Mouse (Mus musculus): Measurements from ENCODE around the gene Prrg2. TPM values are rescaled to one million over a fixed set of nuclear protein-coding genes. Genes with fewer than 3 reads are reported as not detected.

Gene Prrg2
- polyA plus RNA-seq, 1 experiment from 2014 or later, result 14.5 TPM

DNA sequence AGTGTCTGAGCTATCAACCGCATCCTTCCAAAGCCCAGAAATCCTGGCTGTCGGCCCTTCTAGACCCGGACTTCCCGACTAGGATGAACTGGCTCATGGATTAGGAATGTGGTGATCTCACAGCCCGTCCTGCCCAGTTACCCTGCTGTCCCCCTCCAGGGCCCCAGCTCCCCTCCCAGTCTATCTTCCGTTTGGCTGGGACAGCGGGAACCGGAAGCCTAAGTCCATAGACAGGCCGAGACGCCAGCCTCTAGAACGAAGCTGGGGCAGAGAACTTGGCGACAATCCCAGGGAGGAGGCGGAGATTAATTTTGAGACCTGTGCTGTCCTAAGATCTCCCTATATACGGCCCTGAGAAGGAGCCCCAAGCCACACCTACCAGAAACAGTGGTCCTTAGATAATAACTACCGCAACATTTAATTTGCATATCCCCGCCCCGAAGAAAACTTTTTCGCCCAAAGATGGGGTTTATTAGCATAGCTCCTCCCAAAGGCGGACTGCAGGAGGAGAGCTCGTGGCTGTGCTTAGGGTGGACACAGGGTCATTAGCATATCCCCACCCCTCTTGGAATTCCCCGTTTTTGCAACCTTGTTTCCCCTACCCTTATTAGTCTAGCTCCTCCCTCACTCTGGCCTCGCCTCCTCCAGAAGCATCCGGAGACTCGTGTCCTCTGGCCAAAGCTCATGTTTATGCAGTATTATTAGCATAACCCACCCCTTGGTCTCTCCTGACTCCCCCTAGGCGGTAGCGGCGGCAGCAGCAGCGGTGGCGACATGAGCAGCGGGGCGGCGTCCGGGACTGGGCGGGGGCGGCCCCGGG, 45.0 kb downstream of the Prrg2 start, which contains the start of gene Rras:
Rras (plus strand) TSS at position 720 of the 820 bp plus-strand sequence.
- peak within 1 kb of the TSS; percentile 50 to 88 for H3K4me3 ChIP-seq (ENCODE audit: control insufficient read depth in 1 of 2, insufficient read depth in 1 of 2, low read depth in 1 of 2, low read length in 2 of 2)
- ATAC-seq (ENCODE audit: insufficient number of reproducible peaks, insufficient read depth, low FRiP score, low read depth), result peak; percentile 89
- peak within 1 kb of the TSS; percentile 88 for H3K4me2 ChIP-seq (ENCODE audit: low read length)
- no peaks in the 10 kb centered on the region for H3K27me3 ChIP-seq (ENCODE audit: control insufficient read depth, insufficient read depth, low read length)
- under 1% methylated on average over 36 of the region's 36 CpGs for WGBS
- no peaks in the 10 kb centered on the region for H3K9me3 ChIP-seq (ENCODE audit: control insufficient read depth, low read length)
- peaks cover 30% of the 10 kb centered on the region for H3K36me3 ChIP-seq (ENCODE audit: control insufficient read depth, insufficient read depth, low read length)
- H3K4me1 ChIP-seq (ENCODE audit: control insufficient read depth in 2 of 2, insufficient read depth in 2 of 2, low read length in 2 of 2), result peaks cover 6 to 16% of the 10 kb centered on the region in 2 experiments; a peak in 3 of 4 replicates
- H3K9ac ChIP-seq (ENCODE audit: low read length), result peak within 1 kb of the TSS; percentile 87
- H3K27ac ChIP-seq (replicated peaks in 1 of 2; ENCODE audit: control insufficient read depth in 1 of 2, insufficient read depth in 1 of 2, low read depth in 2 of 2, low read length in 2 of 2), result peak within 1 kb of the TSS; percentile 99 to 100

DNA sequence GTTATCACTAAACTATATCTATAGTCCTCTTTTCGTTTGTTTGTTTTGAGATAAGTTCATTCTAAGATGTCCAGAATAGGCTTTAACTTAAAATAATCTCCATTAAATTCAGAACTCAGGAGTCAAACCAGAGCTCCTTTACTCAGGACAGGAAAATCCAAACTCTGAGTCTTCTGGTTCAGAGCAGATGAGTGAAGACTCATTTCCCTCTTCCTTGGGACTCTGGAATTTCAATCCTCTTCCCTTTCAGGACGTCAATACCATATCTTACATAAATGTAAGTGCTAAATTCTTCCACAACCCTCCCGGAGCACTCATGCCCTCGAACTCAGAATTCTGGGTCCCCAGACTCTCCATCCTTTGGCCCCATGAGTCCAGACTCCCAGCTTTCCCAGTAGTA, 45.7 kb downstream of the Prrg2 start:
- H3K4me1 ChIP-seq (ENCODE audit: control insufficient read depth in 2 of 2, insufficient read depth in 2 of 2, low read length in 2 of 2), result peaks cover 6 to 16% of the 10 kb centered on the region in 2 experiments; a peak in 3 of 4 replicates
- no peaks in the 10 kb centered on the region for H3K9me3 ChIP-seq (ENCODE audit: control insufficient read depth, low read length)
- no peaks in the 10 kb centered on the region for H3K27me3 ChIP-seq (ENCODE audit: control insufficient read depth, insufficient read depth, low read length)
- peak overlapping the region; percentile 50 to 88 for H3K4me3 ChIP-seq (ENCODE audit: control insufficient read depth in 1 of 2, insufficient read depth in 1 of 2, low read depth in 1 of 2, low read length in 2 of 2)
- H3K9ac ChIP-seq (ENCODE audit: low read length), result peak overlapping the region; percentile 80
- peak overlapping the region; percentile 82 for H3K4me2 ChIP-seq (ENCODE audit: low read length)
- WGBS, result under 1% methylated on average over 4 of the region's 4 CpGs
- peak overlapping the region; percentile 99 to 100 for H3K27ac ChIP-seq (replicated peaks in 1 of 2; ENCODE audit: control insufficient read depth in 1 of 2, insufficient read depth in 1 of 2, low read depth in 2 of 2, low read length in 2 of 2)
- peaks cover 36% of the 10 kb centered on the region for H3K36me3 ChIP-seq (ENCODE audit: control insufficient read depth, insufficient read depth, low read length)
- ATAC-seq (ENCODE audit: insufficient number of reproducible peaks, insufficient read depth, low FRiP score, low read depth), result no peak

DNA sequence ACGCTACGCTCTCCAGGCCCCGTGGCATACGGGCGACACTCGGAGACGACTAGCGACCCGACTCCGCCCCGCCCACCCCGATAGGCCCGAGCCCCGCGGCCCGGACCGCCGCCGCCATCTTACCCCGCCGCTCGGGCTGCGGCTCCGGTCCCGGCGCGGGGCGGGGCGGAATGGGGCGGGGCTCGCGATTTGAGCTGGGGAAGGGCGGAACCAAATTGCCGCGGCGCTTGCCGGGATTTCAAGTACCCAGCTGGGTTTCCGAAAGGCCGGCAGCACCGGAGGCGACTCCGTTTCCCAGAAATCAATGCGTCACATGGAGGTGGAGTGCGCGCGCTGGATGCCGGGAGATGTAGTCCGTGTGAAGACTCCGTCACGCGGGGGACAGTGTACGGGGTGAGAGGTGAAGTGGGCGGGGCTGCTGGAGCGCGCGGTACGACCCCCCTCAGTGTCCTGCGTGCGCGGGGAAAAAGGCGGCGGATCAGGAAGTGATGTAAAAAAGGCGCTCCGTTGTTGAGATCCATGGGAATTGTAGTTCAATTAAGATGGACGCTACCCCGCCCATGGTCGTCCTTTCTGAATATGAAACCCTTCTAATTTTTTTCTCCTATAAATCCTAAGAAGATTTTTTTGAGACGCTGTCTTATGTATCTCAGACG, 46.4 kb downstream of the Prrg2 start, which contains the start of gene Scaf1:
Scaf1 (minus strand) TSS at position 407 of the 656 bp plus-strand sequence.
- peak within 1 kb of the TSS; percentile 69 to 88 for H3K4me3 ChIP-seq (ENCODE audit: control insufficient read depth in 1 of 2, insufficient read depth in 1 of 2, low read depth in 1 of 2, low read length in 2 of 2)
- peak within 1 kb of the TSS; percentile 99 to 100 for H3K27ac ChIP-seq (replicated peaks in 1 of 2; ENCODE audit: control insufficient read depth in 1 of 2, insufficient read depth in 1 of 2, low read depth in 2 of 2, low read length in 2 of 2)
- 1% methylated on average over 69 of the region's 69 CpGs for WGBS
- ATAC-seq (ENCODE audit: insufficient number of reproducible peaks, insufficient read depth, low FRiP score, low read depth), result peak; percentile 87
- H3K36me3 ChIP-seq (ENCODE audit: control insufficient read depth, insufficient read depth, low read length), result peaks cover 36% of the 10 kb centered on the region
- H3K27me3 ChIP-seq (ENCODE audit: control insufficient read depth, insufficient read depth, low read length), result no peaks in the 10 kb centered on the region
- H3K9me3 ChIP-seq (ENCODE audit: control insufficient read depth, low read length), result no peaks in the 10 kb centered on the region
- peak within 1 kb of the TSS; percentile 82 for H3K4me2 ChIP-seq (ENCODE audit: low read length)
- H3K9ac ChIP-seq (ENCODE audit: low read length), result peak within 1 kb of the TSS; percentile 97
- peaks cover 6 to 16% of the 10 kb centered on the region in 2 experiments; a peak in 3 of 4 replicates for H3K4me1 ChIP-seq (ENCODE audit: control insufficient read depth in 2 of 2, insufficient read depth in 2 of 2, low read length in 2 of 2)

DNA sequence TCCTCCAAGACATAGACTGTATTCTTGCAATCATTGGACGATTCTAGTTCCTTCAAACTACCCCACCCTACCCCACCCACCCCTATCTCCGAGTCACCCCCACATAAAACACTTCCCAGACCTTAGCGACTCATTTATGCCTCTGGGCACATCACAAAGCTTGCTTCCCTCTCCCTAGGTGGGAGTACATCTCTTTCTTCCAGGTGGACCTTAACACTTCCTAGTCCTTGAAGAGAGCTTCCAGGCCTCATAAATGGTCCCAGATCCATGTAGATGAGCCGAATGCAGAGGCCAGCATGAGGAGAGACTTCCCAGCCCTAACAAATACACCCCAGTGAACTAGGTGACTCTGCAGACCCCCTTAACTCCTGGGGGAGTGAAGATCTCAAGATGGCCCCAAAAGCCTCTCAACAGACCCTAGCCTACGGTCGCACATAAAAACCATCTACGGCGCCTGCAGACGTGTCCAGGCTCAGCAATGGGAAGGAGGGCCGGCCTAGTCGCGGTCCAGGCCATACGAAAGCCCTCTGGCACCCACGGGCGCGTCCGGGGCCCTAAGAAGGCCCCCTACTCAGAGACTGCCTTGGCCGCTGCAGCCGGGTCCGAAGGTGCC, 47.0 kb downstream of the Prrg2 start:
- Histone ChIP-seq H3K9ac (ENCODE audit: low read length) (peak overlapping the region; percentile 97), H3K36me3 (ENCODE audit: control insufficient read depth, insufficient read depth, low read length) (peaks cover 38% of the 10 kb centered on the region), H3K27me3 (ENCODE audit: control insufficient read depth, insufficient read depth, low read length) (no peaks in the 10 kb centered on the region), H3K4me3 (ENCODE audit: control insufficient read depth in 1 of 2, insufficient read depth in 1 of 2, low read depth in 1 of 2, low read length in 2 of 2) (peak overlapping the region; percentile 69 to 88), H3K4me1 (ENCODE audit: control insufficient read depth in 2 of 2, insufficient read depth in 2 of 2, low read length in 2 of 2) (peaks cover 6 to 16% of the 10 kb centered on the region in 2 experiments; a peak in 3 of 4 replicates), H3K4me2 (ENCODE audit: low read length) (peak overlapping the region; percentile 66), H3K27ac (replicated peaks in 1 of 2; ENCODE audit: control insufficient read depth in 1 of 2, insufficient read depth in 1 of 2, low read depth in 2 of 2, low read length in 2 of 2) (peak overlapping the region; percentile 61 to 100), H3K9me3 (ENCODE audit: control insufficient read depth, low read length) (no peaks in the 10 kb centered on the region)
- no peak for ATAC-seq (ENCODE audit: insufficient number of reproducible peaks, insufficient read depth, low FRiP score, low read depth)
- 1% methylated on average over 17 of the region's 20 CpGs for WGBS

DNA sequence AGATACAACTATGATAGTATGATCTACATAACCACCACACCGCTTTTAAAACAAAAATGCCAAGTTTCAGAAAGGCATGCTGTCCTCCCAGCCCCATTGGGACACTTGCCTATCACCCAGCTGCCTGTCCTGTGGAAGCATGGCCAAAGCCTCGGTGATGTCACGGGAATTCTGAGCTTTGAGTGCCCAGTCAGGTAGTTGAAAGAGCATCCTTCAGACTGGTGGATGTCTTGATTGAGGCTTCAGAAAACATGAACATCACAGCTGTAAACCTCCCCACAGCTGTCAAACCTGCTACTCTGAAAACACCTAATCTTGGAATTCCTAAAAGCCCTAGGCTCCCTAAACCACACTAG, 48.4 kb downstream of the Prrg2 start:
- H3K4me2 ChIP-seq (ENCODE audit: low read length), result no peak overlapping the region
- no peak overlapping the region for H3K9ac ChIP-seq (ENCODE audit: low read length)
- peaks cover 51% of the 10 kb centered on the region for H3K36me3 ChIP-seq (ENCODE audit: control insufficient read depth, insufficient read depth, low read length)

DNA sequence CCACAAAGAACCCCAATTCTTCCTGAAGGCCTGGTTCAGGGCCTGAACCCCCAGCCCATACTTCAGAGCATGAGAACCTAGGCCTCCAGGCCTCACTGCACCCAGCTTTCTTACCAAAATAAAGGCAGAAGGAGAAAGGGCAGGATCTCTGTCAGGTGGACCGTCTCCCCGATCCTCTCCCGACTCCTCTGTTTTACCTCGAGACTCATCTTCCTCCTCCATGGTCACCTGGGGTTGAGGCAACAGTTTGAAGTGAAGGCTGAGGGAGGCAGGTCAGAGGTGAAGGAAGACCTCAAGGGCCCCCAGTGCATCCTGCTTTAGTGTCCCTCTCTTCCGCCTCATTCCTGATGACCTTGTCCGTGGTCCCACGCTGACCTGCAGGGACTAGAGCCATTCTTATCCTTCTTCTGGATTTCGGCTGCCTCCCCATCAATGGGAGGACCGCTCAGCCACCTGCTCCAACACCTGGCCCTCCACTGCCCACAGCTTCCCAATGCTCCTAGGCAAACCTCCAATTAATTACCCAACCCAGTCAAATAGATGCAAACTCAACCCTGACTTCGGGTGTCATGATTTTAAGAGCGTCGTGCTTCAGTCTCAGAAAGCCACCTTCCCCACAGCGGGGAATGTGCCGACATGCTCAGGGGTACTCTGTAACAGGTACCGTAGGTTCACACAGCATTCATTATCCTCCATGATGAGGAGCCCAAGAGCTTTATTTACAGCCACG, 48.9 kb downstream of the Prrg2 start:
- Histone ChIP-seq H3K4me3 (ENCODE audit: control insufficient read depth in 1 of 2, insufficient read depth in 1 of 2, low read depth in 1 of 2, low read length in 2 of 2) (no peak overlapping the region), H3K27ac (replicated peaks in 1 of 2; ENCODE audit: control insufficient read depth in 1 of 2, insufficient read depth in 1 of 2, low read depth in 2 of 2, low read length in 2 of 2) (no peak overlapping the region), H3K9ac (ENCODE audit: low read length) (no peak overlapping the region), H3K27me3 (ENCODE audit: control insufficient read depth, insufficient read depth, low read length) (no peaks in the 10 kb centered on the region), H3K4me1 (ENCODE audit: control insufficient read depth in 2 of 2, insufficient read depth in 2 of 2, low read length in 2 of 2) (peaks cover 0 to 11% of the 10 kb centered on the region in 2 experiments; a peak in 2 of 4 replicates), H3K4me2 (ENCODE audit: low read length) (no peak overlapping the region), H3K9me3 (ENCODE audit: control insufficient read depth, low read length) (no peaks in the 10 kb centered on the region), H3K36me3 (ENCODE audit: control insufficient read depth, insufficient read depth, low read length) (peaks cover 55% of the 10 kb centered on the region)
- ATAC-seq (ENCODE audit: insufficient number of reproducible peaks, insufficient read depth, low FRiP score, low read depth), result no peak
- WGBS, result 92% methylated on average over 16 of the region's 16 CpGs

More for the DNA sequence above, 48.4 kb downstream of the Prrg2 start:
- no peaks in the 10 kb centered on the region for H3K9me3 ChIP-seq (ENCODE audit: control insufficient read depth, low read length)
- H3K27ac ChIP-seq (replicated peaks in 1 of 2; ENCODE audit: control insufficient read depth in 1 of 2, insufficient read depth in 1 of 2, low read depth in 2 of 2, low read length in 2 of 2), result no peak overlapping the region
- peaks cover 3 to 16% of the 10 kb centered on the region in 2 experiments; a peak in 3 of 4 replicates for H3K4me1 ChIP-seq (ENCODE audit: control insufficient read depth in 2 of 2, insufficient read depth in 2 of 2, low read length in 2 of 2)
- WGBS, result 89% methylated on average over 3 of the region's 3 CpGs
- H3K27me3 ChIP-seq (ENCODE audit: control insufficient read depth, insufficient read depth, low read length), result no peaks in the 10 kb centered on the region
- no peak overlapping the region for H3K4me3 ChIP-seq (ENCODE audit: control insufficient read depth in 1 of 2, insufficient read depth in 1 of 2, low read depth in 1 of 2, low read length in 2 of 2)
- ATAC-seq (ENCODE audit: insufficient number of reproducible peaks, insufficient read depth, low FRiP score, low read depth), result no peak

DNA sequence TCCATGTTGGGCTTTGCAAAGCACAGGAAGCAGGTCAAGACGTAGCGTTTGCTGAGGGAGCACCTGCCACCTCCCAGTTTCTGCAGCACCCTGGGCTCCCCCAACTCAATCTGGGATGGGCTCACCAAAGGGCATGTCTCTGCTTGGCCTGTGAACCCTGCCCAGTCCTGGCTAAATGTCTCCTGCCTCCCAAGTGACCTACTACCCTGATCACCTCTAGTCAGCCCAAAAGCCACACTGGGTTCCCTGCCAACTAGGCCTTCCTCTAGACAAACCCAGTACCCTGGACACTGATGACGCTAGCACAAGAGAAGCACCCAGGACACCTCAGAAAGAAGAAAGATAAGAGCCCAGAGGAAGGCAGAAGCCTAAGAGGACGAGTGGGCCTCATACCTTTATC, 49.7 kb downstream of the Prrg2 start:
- H3K9me3 ChIP-seq (ENCODE audit: control insufficient read depth, low read length), result no peaks in the 10 kb centered on the region
- WGBS, result 74% methylated on average over 4 of the region's 4 CpGs
- no peak for ATAC-seq (ENCODE audit: insufficient number of reproducible peaks, insufficient read depth, low FRiP score, low read depth)
- no peak overlapping the region for H3K4me3 ChIP-seq (ENCODE audit: control insufficient read depth in 1 of 2, insufficient read depth in 1 of 2, low read depth in 1 of 2, low read length in 2 of 2)
- no peak overlapping the region for H3K9ac ChIP-seq (ENCODE audit: low read length)
- no peaks in the 10 kb centered on the region for H3K27me3 ChIP-seq (ENCODE audit: control insufficient read depth, insufficient read depth, low read length)
- H3K27ac ChIP-seq (replicated peaks in 1 of 2; ENCODE audit: control insufficient read depth in 1 of 2, insufficient read depth in 1 of 2, low read depth in 2 of 2, low read length in 2 of 2), result no peak overlapping the region
- peaks cover 62% of the 10 kb centered on the region for H3K36me3 ChIP-seq (ENCODE audit: control insufficient read depth, insufficient read depth, low read length)
- peaks cover 0 to 8% of the 10 kb centered on the region in 2 experiments; a peak in 1 of 4 replicates for H3K4me1 ChIP-seq (ENCODE audit: control insufficient read depth in 2 of 2, insufficient read depth in 2 of 2, low read length in 2 of 2)
- no peak overlapping the region for H3K4me2 ChIP-seq (ENCODE audit: low read length)
